In genomic region chr9:63756581-63757461, GRCm38 (mm10) we compare ENCODE assay signal across 8 mouse cellular contexts. TPM values are rescaled to one million over a fixed set of nuclear protein-coding genes. Genes with fewer than 3 reads are reported as not detected.
DNase-seq lines count a peak whose midpoint lies in the region; ATAC-seq and TF ChIP-seq lines count a peak whose summit lies in the region.

No protein-coding gene starts in this region.

- 0 out of 2 replicates have a peak, but pooled peaks have one; percentile 13 for TF ChIP-seq POLR2A in brain, embryonic 14.5 days (IDR thresholded peaks at IDR 0.05; ENCODE audit: borderline replicate concordance, extremely low read depth, insufficient read depth, insufficient read length, poor library complexity, severe bottlenecking)

- peak overlapping the region; percentile 99 for H3K4me3 ChIP-seq in megakaryocyte, embryonic 14.5 days (replicated peaks)
- H3K4me3 ChIP-seq in forebrain, embryonic 14.5 days (ENCODE audit: low read depth, low read length), result peak overlapping the region; percentile 70
- H3K4me3 ChIP-seq in intestine, postnatal 0 days (ENCODE audit: low read depth, low read length), result peak overlapping the region; percentile 82
- H3K4me3 ChIP-seq in liver, embryonic 16.5 days (ENCODE audit: low read depth, low read length), result peak overlapping the region; percentile 84

- peak; percentile 77 for DNase-seq in brain, embryonic 14.5 days (ENCODE audit: low read depth)
- peak; percentile 62 for DNase-seq in forebrain, embryonic 14.5 days (ENCODE audit: low spot score)
- DNase-seq in right cerebral cortex, adult 2 months (ENCODE audit: low spot score in 2 of 2), result peak; percentile 77 to 82
- no peak for DNase-seq in c-Kit-positive CD71-positive TER-119-positive erythroid progenitor cells, embryonic 14.5 days (ENCODE audit: low spot score)

- H3K27me3 ChIP-seq in megakaryocyte, embryonic 14.5 days (replicated peaks), result no peaks in the 10 kb centered on the region
- no peaks in the 10 kb centered on the region for H3K27me3 ChIP-seq in forebrain, embryonic 14.5 days (replicated peaks; ENCODE audit: control insufficient read depth, insufficient read depth, low read length)
- H3K27me3 ChIP-seq in intestine, postnatal 0 days (replicated peaks; ENCODE audit: control insufficient read depth, insufficient read depth, low read length), result no peaks in the 10 kb centered on the region
- H3K27me3 ChIP-seq in liver, embryonic 16.5 days (ENCODE audit: control insufficient read depth, insufficient read depth, low read depth, low read length), result no peaks in the 10 kb centered on the region

- WGBS in forebrain, embryonic 14.5 days, result under 1% methylated on average over 47 of the region's 47 CpGs
- 1% methylated on average over 47 of the region's 47 CpGs for WGBS in intestine, postnatal 0 days
- under 1% methylated on average over 47 of the region's 47 CpGs for WGBS in liver, embryonic 16.5 days (ENCODE audit: insufficient replicate concordance)

- no peak for TF ChIP-seq CTCF in brain, embryonic 14.5 days (IDR thresholded peaks at IDR 0.05; ENCODE audit: borderline replicate concordance, extremely low read depth, insufficient read depth, insufficient read length)
- TF ChIP-seq CTCF in intestine, postnatal 0 days (IDR thresholded peaks at IDR 0.05; ENCODE audit: low read depth), result no peak

- H3K4me2 ChIP-seq in forebrain, embryonic 14.5 days (ENCODE audit: low read length), result peak overlapping the region; percentile 99
- H3K4me2 ChIP-seq in intestine, postnatal 0 days (replicated peaks; ENCODE audit: low read depth), result peak overlapping the region; percentile 81
- H3K4me2 ChIP-seq in liver, embryonic 16.5 days (ENCODE audit: low read depth, low read length), result peak overlapping the region; percentile 99

- peak overlapping the region; percentile 87; the same call in 1 of the 2 replicates for H3K27ac ChIP-seq in forebrain, embryonic 14.5 days (ENCODE audit: low read depth, low read length)
- peak overlapping the region; percentile 89 for H3K27ac ChIP-seq in intestine, postnatal 0 days (ENCODE audit: low read depth, low read length)
- peak overlapping the region; percentile 94 for H3K27ac ChIP-seq in liver, embryonic 16.5 days (ENCODE audit: low read length)

- H3K4me1 ChIP-seq in megakaryocyte, embryonic 14.5 days, result peaks cover 65% of the 10 kb centered on the region
- peaks cover 24% of the 10 kb centered on the region for H3K4me1 ChIP-seq in forebrain, embryonic 14.5 days (ENCODE audit: control insufficient read depth, insufficient read depth, low read length)
- peaks cover 9% of the 10 kb centered on the region for H3K4me1 ChIP-seq in intestine, postnatal 0 days (replicated peaks; ENCODE audit: control insufficient read depth, insufficient read depth, low read length)
- peaks cover 57% of the 10 kb centered on the region for H3K4me1 ChIP-seq in liver, embryonic 16.5 days (ENCODE audit: control insufficient read depth, low read depth, low read length)

- no peak for ATAC-seq in megakaryocyte, adult 5-6 weeks (ENCODE audit: poor library complexity, severe bottlenecking)
- ATAC-seq in forebrain, embryonic 14.5 days, result peak; percentile 40
- no peak for ATAC-seq in intestine, postnatal 0 days
- no peak for ATAC-seq in liver, embryonic 16.5 days (ENCODE audit: low read depth)

- peaks cover 41% of the 10 kb centered on the region for H3K36me3 ChIP-seq in megakaryocyte, embryonic 14.5 days (replicated peaks; ENCODE audit: low read length)
- no peaks in the 10 kb centered on the region for H3K36me3 ChIP-seq in forebrain, embryonic 14.5 days (ENCODE audit: control insufficient read depth, insufficient read depth, low read length)
- no peaks in the 10 kb centered on the region for H3K36me3 ChIP-seq in intestine, postnatal 0 days (ENCODE audit: control insufficient read depth, insufficient read depth)
- no peaks in the 10 kb centered on the region for H3K36me3 ChIP-seq in liver, embryonic 16.5 days (ENCODE audit: control insufficient read depth, insufficient read depth)

- peak overlapping the region; percentile 82 for H3K9ac ChIP-seq in forebrain, embryonic 14.5 days (ENCODE audit: low read length)
- H3K9ac ChIP-seq in intestine, postnatal 0 days (ENCODE audit: low read depth, low read length), result peak overlapping the region; percentile 80
- H3K9ac ChIP-seq in liver, embryonic 16.5 days (ENCODE audit: low read depth, low read length), result peak overlapping the region; percentile 84

- peaks cover 9% of the 10 kb centered on the region for H3K9me3 ChIP-seq in megakaryocyte, embryonic 14.5 days
- H3K9me3 ChIP-seq in forebrain, embryonic 14.5 days (replicated peaks; ENCODE audit: control insufficient read depth, low read length), result no peaks in the 10 kb centered on the region
- H3K9me3 ChIP-seq in intestine, postnatal 0 days (ENCODE audit: control insufficient read depth), result no peaks in the 10 kb centered on the region
- H3K9me3 ChIP-seq in liver, embryonic 16.5 days (replicated peaks; ENCODE audit: control insufficient read depth, low read length), result peaks cover 4% of the 10 kb centered on the region; the same call in 1 of the 2 replicates

RNA-seq across cellular contexts. Expression of gene Smad3, which starts 1.0 kb away (rescaled TPM):
- polyA plus RNA-seq in megakaryocyte, embryonic 14.5 days (2012; ENCODE audit: insufficient read depth, low replicate concordance), result 2.8 and 5.9 TPM in 2 replicates
- total RNA-seq in megakaryocyte, adult 5-6 weeks (2015), result 9.1 and 15.0 TPM in 2 replicates
- 9.7 and 12.7 TPM in 2 replicates for total RNA-seq in megakaryocyte, adult 5-6 weeks (2017)
- 15.0 and 25.5 TPM in 2 replicates for polyA plus RNA-seq in brain, embryonic 14.5 days (2012; rRNA removed)
- polyA plus RNA-seq in forebrain, embryonic 14.5 days (2014; fragmentation: Nextera tagmentation; extraction: Ambion mirVana), result 5.1 and 5.4 TPM in 2 replicates
- polyA plus RNA-seq in intestine, postnatal 0 days (2015; fragmentation: Nextera tagmentation; extraction: Ambion mirVana), result 5.0 and 5.7 TPM in 2 replicates
- polyA plus RNA-seq in liver, embryonic 16.5 days (2015; fragmentation: Nextera tagmentation; extraction: Ambion mirVana), result 2.7 TPM in 2 replicates
